Mouse (Mus musculus) heart, embryonic 16.5 days (tissue): ENCODE data around the gene Rmdn2. TPM values are rescaled to one million over a fixed set of nuclear protein-coding genes. Genes with fewer than 3 reads are reported as not detected.

Experiments used
- ATAC-seq: fragments of 200-750 bp; cut with Nextera tagmentation; replicated peaks from 2 replicates; pipeline ENCODE4 v1.8.0; 2017; ENCODE audit warnings: moderate number of reproducible peaks; ENCODE audit not compliant: insufficient read depth, low FRiP score; ENCODE audit errors: extremely low read depth
- H3K27ac ChIP-seq: fragments of 300-500 bp; sonication (generic); 2 replicates; pipeline ENCODE4 v1.5.1; 2014; ENCODE audit warnings: mild to moderate bottlenecking, low read length, control low read depth, moderate library complexity
- H3K27me3 ChIP-seq: fragments of 300-500 bp; sonication (generic); 2 replicates; pipeline ENCODE4 v1.6.1; 2014; ENCODE audit warnings: low read length, mixed read lengths; ENCODE audit not compliant: control insufficient read depth, insufficient read depth
- H3K36me3 ChIP-seq: fragments of 300-500 bp; sonication (generic); 2 replicates; pipeline ENCODE4 v1.6.1; 2014; ENCODE audit not compliant: control insufficient read depth, insufficient read depth
- H3K4me1 ChIP-seq: fragments of 300-500 bp; sonication (generic); 2 replicates; pipeline ENCODE4 v1.6.1; 2014; ENCODE audit warnings: low read length, mixed read lengths; ENCODE audit not compliant: control insufficient read depth, insufficient read depth
- H3K4me2 ChIP-seq: fragments of 300-500 bp; sonication (generic); 2 replicates; pipeline ENCODE4 v1.6.1; 2014; ENCODE audit warnings: low read depth, mild to moderate bottlenecking, control low read depth, low read length
- H3K4me3 ChIP-seq: fragments of 300-500 bp; sonication (generic); 2 replicates; pipeline ENCODE4 v1.5.1; 2014; ENCODE audit warnings: mild to moderate bottlenecking, control low read depth, low read length
- H3K9ac ChIP-seq: fragments of 300-500 bp; sonication (generic); 2 replicates; pipeline ENCODE4 v1.6.1; 2014; ENCODE audit warnings: low read length, control low read depth
- H3K9me3 ChIP-seq: fragments of 300-500 bp; sonication (generic); replicated peaks from 2 replicates; pipeline ENCODE4 v1.6.1; 2016; ENCODE audit warnings: low read length; ENCODE audit not compliant: control insufficient read depth
- WGBS: fragments of 180-500 bp; shearing (Covaris S2); extraction: QIAGEN DNeasy Blood & Tissue Kit; methylation state at CpG from one replicate; pipeline ENCODE4 v1.1.7; 2014; 5-methylcytosine and 5-hydroxymethylcytosine counted together
- polyA plus RNA-seq: library from polyadenylated mRNA; unstranded; fragments of >200 nt; fragmentation: Nextera tagmentation; extraction: Ambion mirVana; gene quantifications from 2 replicates; pipeline ENCODE4 v1.2.1, GENCODE M21; 2015

The Rmdn2 gene
- polyA plus RNA-seq, 1 experiment from 2014 or later, result 11.7 TPM

- no peaks in the 10 kb centered on the region for H3K9me3 ChIP-seq
- H3K4me1 ChIP-seq, result peaks cover 24% of the 10 kb centered on the region
- H3K4me3 ChIP-seq, result peak overlapping the region; percentile 54
- peak overlapping the region; percentile 92 for H3K4me2 ChIP-seq
- no peaks in the 10 kb centered on the region for H3K36me3 ChIP-seq
- WGBS, result 2% methylated on average over 16 of the region's 16 CpGs
- ATAC-seq, result no peak
- H3K27me3 ChIP-seq, result peaks cover 51% of the 10 kb centered on the region
- peak overlapping the region; percentile 44; the same call in 1 of the 2 replicates for H3K9ac ChIP-seq
- no peak overlapping the region for H3K27ac ChIP-seq
Measured at GRCm38 (mm10) chr17:79714368-79714895, 102.8 kb downstream of the Rmdn2 start.

- Histone ChIP-seq H3K4me1 (peaks cover 24% of the 10 kb centered on the region), H3K9me3 (no peaks in the 10 kb centered on the region), H3K4me2 (peak within 1 kb of the TSS; percentile 92), H3K27me3 (peaks cover 48% of the 10 kb centered on the region), H3K9ac (peak within 1 kb of the TSS; percentile 63), H3K36me3 (no peaks in the 10 kb centered on the region), H3K27ac (no peak within 1 kb of the TSS), H3K4me3 (peak within 1 kb of the TSS; percentile 54)
- under 1% methylated on average over 31 of the region's 31 CpGs for WGBS
- no peak; the same call in 1 of the 2 replicates for ATAC-seq
Measured at GRCm38 (mm10) chr17:79714931-79715637, 103.4 kb downstream of the Rmdn2 start, which contains the start of gene Cyp1b1. Gene Cyp1b1, minus strand, starts transcription at chr17:79715061.

- no peaks in the 10 kb centered on the region for H3K36me3 ChIP-seq
- no peaks in the 10 kb centered on the region for H3K9me3 ChIP-seq
- H3K27me3 ChIP-seq, result peaks cover 46% of the 10 kb centered on the region
- H3K27ac ChIP-seq, result no peak overlapping the region
- peak overlapping the region; percentile 63 for H3K9ac ChIP-seq
- WGBS, result under 1% methylated on average over 42 of the region's 42 CpGs
- H3K4me2 ChIP-seq, result peak overlapping the region; percentile 92
- peaks cover 24% of the 10 kb centered on the region for H3K4me1 ChIP-seq
- ATAC-seq, result peak; percentile 86
- H3K4me3 ChIP-seq, result peak overlapping the region; percentile 54
Measured at GRCm38 (mm10) chr17:79715649-79716143, 104.0 kb downstream of the Rmdn2 start.

- no peaks in the 10 kb centered on the region for H3K36me3 ChIP-seq
- no peak overlapping the region for H3K9ac ChIP-seq
- 0 out of 2 replicates have a peak, but pooled peaks cover 8% of the 10 kb centered on the region for H3K27me3 ChIP-seq
- no peak overlapping the region for H3K4me3 ChIP-seq
- no peak for ATAC-seq
- H3K4me2 ChIP-seq, result no peak overlapping the region
- no peaks in the 10 kb centered on the region for H3K4me1 ChIP-seq
- H3K27ac ChIP-seq, result no peak overlapping the region
- 54% methylated on average over 7 of the region's 7 CpGs for WGBS
- H3K9me3 ChIP-seq, result no peaks in the 10 kb centered on the region
Measured at GRCm38 (mm10) chr17:79720681-79721080, 109.0 kb downstream of the Rmdn2 start.

GRCm38 (mm10) chr17:79726613-79727012, 115.0 kb downstream of the Rmdn2 start:
- Histone ChIP-seq H3K36me3 (no peaks in the 10 kb centered on the region), H3K4me2 (no peak overlapping the region), H3K4me1 (peaks cover 19% of the 10 kb centered on the region), H3K27ac (no peak overlapping the region), H3K9me3 (no peaks in the 10 kb centered on the region), H3K4me3 (no peak overlapping the region), H3K27me3 (no peaks in the 10 kb centered on the region; the same call in 1 of the 2 replicates), H3K9ac (no peak overlapping the region)
- WGBS, result 77% methylated on average over 5 of the region's 5 CpGs
- ATAC-seq, result no peak

GRCm38 (mm10) chr17:79728053-79728584, 116.5 kb downstream of the Rmdn2 start:
- 27% methylated on average over 14 of the region's 14 CpGs for WGBS
- Histone ChIP-seq H3K4me2 (peak overlapping the region; percentile 60), H3K9ac (0 out of 2 replicates have a peak overlapping the region, but pooled peaks have one; percentile 11), H3K27me3 (no peaks in the 10 kb centered on the region; the same call in 1 of the 2 replicates), H3K27ac (no peak overlapping the region), H3K36me3 (no peaks in the 10 kb centered on the region), H3K4me3 (peak overlapping the region; percentile 42), H3K9me3 (no peaks in the 10 kb centered on the region), H3K4me1 (peaks cover 19% of the 10 kb centered on the region)
- ATAC-seq, result no peak

- Histone ChIP-seq H3K9me3 (no peaks in the 10 kb centered on the region), H3K4me1 (peaks cover 19% of the 10 kb centered on the region), H3K4me2 (peak overlapping the region; percentile 60), H3K4me3 (peak overlapping the region; percentile 42), H3K9ac (peak overlapping the region; percentile 11; the same call in 1 of the 2 replicates), H3K36me3 (no peaks in the 10 kb centered on the region), H3K27me3 (no peaks in the 10 kb centered on the region; the same call in 1 of the 2 replicates), H3K27ac (no peak overlapping the region)
- ATAC-seq, result no peak
- WGBS, result 20% methylated on average over 16 of the region's 16 CpGs
Measured at GRCm38 (mm10) chr17:79728585-79729503, 117.2 kb downstream of the Rmdn2 start.

GRCm38 (mm10) chr17:79730988-79731387, 119.3 kb downstream of the Rmdn2 start:
- Histone ChIP-seq H3K4me2 (peak overlapping the region; percentile 11), H3K27ac (no peak overlapping the region), H3K4me3 (no peak overlapping the region), H3K4me1 (peaks cover 19% of the 10 kb centered on the region), H3K27me3 (no peaks in the 10 kb centered on the region; the same call in 1 of the 2 replicates), H3K9me3 (no peaks in the 10 kb centered on the region), H3K36me3 (no peaks in the 10 kb centered on the region), H3K9ac (no peak overlapping the region)
- WGBS, result 21% methylated on average over 8 of the region's 8 CpGs
- no peak for ATAC-seq
